Mouse (Mus musculus): Measurements from ENCODE around the gene Xbp1. TPM values are rescaled to one million over a fixed set of nuclear protein-coding genes. Genes with fewer than 3 reads are reported as not detected.
"Not testable (repeated sequence)": the region's sequence is repeated elsewhere in the genome, so short reads cannot be mapped to it uniquely, and the experiment has no call there.

Gene Xbp1
- polyA plus RNA-seq, 1 experiment from 2014 or later = 116 TPM

GRCm38 (mm10) chr11:5544709-5545108 lies 24.2 kb downstream of the Xbp1 start:
- H3K4me1 ChIP-seq (ENCODE audit: control insufficient read depth, low read depth, low read length) = peaks cover 16% of the 10 kb centered on the region
- H3K9ac ChIP-seq (ENCODE audit: low read depth, low read length); H3K4me2 ChIP-seq (ENCODE audit: low read depth, low read length); H3K27me3 ChIP-seq (ENCODE audit: control insufficient read depth, insufficient read depth, low read depth, low read length); H3K27ac ChIP-seq (ENCODE audit: low read length); H3K36me3 ChIP-seq (ENCODE audit: control insufficient read depth, insufficient read depth); H3K4me3 ChIP-seq (ENCODE audit: low read depth, low read length); H3K9me3 ChIP-seq (replicated peaks; ENCODE audit: control insufficient read depth, low read length); ATAC-seq (ENCODE audit: low read depth): not testable (repeated sequence)
- WGBS (ENCODE audit: insufficient replicate concordance) = 67% methylated on average over 1 of the region's 1 CpGs

- ATAC-seq (ENCODE audit: low read depth) = no peak
- Histone ChIP-seq H3K9ac (ENCODE audit: low read depth, low read length) (no peak overlapping the region), H3K36me3 (ENCODE audit: control insufficient read depth, insufficient read depth) (no peaks in the 10 kb centered on the region), H3K4me3 (ENCODE audit: low read depth, low read length) (no peak overlapping the region), H3K4me1 (ENCODE audit: control insufficient read depth, low read depth, low read length) (peaks cover 13% of the 10 kb centered on the region), H3K27ac (ENCODE audit: low read length) (no peak overlapping the region), H3K9me3 (replicated peaks; ENCODE audit: control insufficient read depth, low read length) (no peaks in the 10 kb centered on the region), H3K4me2 (ENCODE audit: low read depth, low read length) (no peak overlapping the region), H3K27me3 (ENCODE audit: control insufficient read depth, insufficient read depth, low read depth, low read length) (no peaks in the 10 kb centered on the region)
- 55% methylated on average over 4 of the region's 4 CpGs for WGBS (ENCODE audit: insufficient replicate concordance)
Observed at GRCm38 (mm10) chr11:5545457-5545856, 25.0 kb downstream of the Xbp1 start.

- no peaks in the 10 kb centered on the region for H3K36me3 ChIP-seq (ENCODE audit: control insufficient read depth, insufficient read depth)
- H3K4me1 ChIP-seq (ENCODE audit: control insufficient read depth, low read depth, low read length) = peaks cover 7% of the 10 kb centered on the region
- no peaks in the 10 kb centered on the region for H3K27me3 ChIP-seq (ENCODE audit: control insufficient read depth, insufficient read depth, low read depth, low read length)
- no peaks in the 10 kb centered on the region for H3K9me3 ChIP-seq (replicated peaks; ENCODE audit: control insufficient read depth, low read length)
- no peak overlapping the region for H3K4me3 ChIP-seq (ENCODE audit: low read depth, low read length)
- H3K27ac ChIP-seq (ENCODE audit: low read length) = no peak overlapping the region
- H3K4me2 ChIP-seq (ENCODE audit: low read depth, low read length) = no peak overlapping the region
- no peak for ATAC-seq (ENCODE audit: low read depth)
- H3K9ac ChIP-seq (ENCODE audit: low read depth, low read length) = no peak overlapping the region
- 49% methylated on average over 3 of the region's 3 CpGs for WGBS (ENCODE audit: insufficient replicate concordance)
Observed at GRCm38 (mm10) chr11:5546693-5547092, 26.2 kb downstream of the Xbp1 start.

GRCm38 (mm10) chr11:5551430-5551829 lies 31.0 kb downstream of the Xbp1 start:
- H3K27me3 ChIP-seq (ENCODE audit: control insufficient read depth, insufficient read depth, low read depth, low read length) = no peaks in the 10 kb centered on the region
- H3K4me1 ChIP-seq (ENCODE audit: control insufficient read depth, low read depth, low read length) = no peaks in the 10 kb centered on the region
- H3K36me3 ChIP-seq (ENCODE audit: control insufficient read depth, insufficient read depth) = no peaks in the 10 kb centered on the region
- ATAC-seq (ENCODE audit: low read depth) = no peak
- H3K4me3 ChIP-seq (ENCODE audit: low read depth, low read length) = no peak overlapping the region
- H3K4me2 ChIP-seq (ENCODE audit: low read depth, low read length) = no peak overlapping the region
- no peak overlapping the region for H3K9ac ChIP-seq (ENCODE audit: low read depth, low read length)
- H3K9me3 ChIP-seq (replicated peaks; ENCODE audit: control insufficient read depth, low read length) = no peaks in the 10 kb centered on the region
- H3K27ac ChIP-seq (ENCODE audit: low read length) = no peak overlapping the region
- 76% methylated on average over 5 of the region's 5 CpGs for WGBS (ENCODE audit: insufficient replicate concordance)

GRCm38 (mm10) chr11:5551931-5552330 lies 31.5 kb downstream of the Xbp1 start:
- Histone ChIP-seq H3K27me3 (ENCODE audit: control insufficient read depth, insufficient read depth, low read depth, low read length) (no peaks in the 10 kb centered on the region), H3K9ac (ENCODE audit: low read depth, low read length) (no peak overlapping the region), H3K4me1 (ENCODE audit: control insufficient read depth, low read depth, low read length) (no peaks in the 10 kb centered on the region), H3K9me3 (replicated peaks; ENCODE audit: control insufficient read depth, low read length) (no peaks in the 10 kb centered on the region), H3K4me3 (ENCODE audit: low read depth, low read length) (no peak overlapping the region), H3K36me3 (ENCODE audit: control insufficient read depth, insufficient read depth) (no peaks in the 10 kb centered on the region), H3K4me2 (ENCODE audit: low read depth, low read length) (no peak overlapping the region), H3K27ac (ENCODE audit: low read length) (no peak overlapping the region)
- no peak for ATAC-seq (ENCODE audit: low read depth)
- WGBS (ENCODE audit: insufficient replicate concordance) = 58% methylated on average over 1 of the region's 1 CpGs

GRCm38 (mm10) chr11:5560273-5560672 lies 39.8 kb downstream of the Xbp1 start:
- no peak for ATAC-seq (ENCODE audit: low read depth)
- 58% methylated on average over 3 of the region's 3 CpGs for WGBS (ENCODE audit: insufficient replicate concordance)
- no peak overlapping the region for H3K9ac ChIP-seq (ENCODE audit: low read depth, low read length)
- H3K27ac ChIP-seq (ENCODE audit: low read length) = no peak overlapping the region
- H3K4me3 ChIP-seq (ENCODE audit: low read depth, low read length) = no peak overlapping the region
- H3K4me1 ChIP-seq (ENCODE audit: control insufficient read depth, low read depth, low read length) = peaks cover 4% of the 10 kb centered on the region
- no peaks in the 10 kb centered on the region for H3K27me3 ChIP-seq (ENCODE audit: control insufficient read depth, insufficient read depth, low read depth, low read length)
- no peaks in the 10 kb centered on the region for H3K36me3 ChIP-seq (ENCODE audit: control insufficient read depth, insufficient read depth)
- no peak overlapping the region for H3K4me2 ChIP-seq (ENCODE audit: low read depth, low read length)
- H3K9me3 ChIP-seq (replicated peaks; ENCODE audit: control insufficient read depth, low read length) = no peaks in the 10 kb centered on the region

- peaks cover 4% of the 10 kb centered on the region for H3K4me1 ChIP-seq (ENCODE audit: control insufficient read depth, low read depth, low read length)
- 34% methylated on average over 9 of the region's 9 CpGs for WGBS (ENCODE audit: insufficient replicate concordance)
- no peaks in the 10 kb centered on the region for H3K9me3 ChIP-seq (replicated peaks; ENCODE audit: control insufficient read depth, low read length)
- no peak overlapping the region for H3K27ac ChIP-seq (ENCODE audit: low read length)
- H3K27me3 ChIP-seq (ENCODE audit: control insufficient read depth, insufficient read depth, low read depth, low read length) = no peaks in the 10 kb centered on the region
- ATAC-seq (ENCODE audit: low read depth) = no peak
- H3K9ac ChIP-seq (ENCODE audit: low read depth, low read length) = no peak overlapping the region
- H3K4me3 ChIP-seq (ENCODE audit: low read depth, low read length) = no peak overlapping the region
- H3K36me3 ChIP-seq (ENCODE audit: control insufficient read depth, insufficient read depth) = no peaks in the 10 kb centered on the region
- no peak overlapping the region for H3K4me2 ChIP-seq (ENCODE audit: low read depth, low read length)
Observed at GRCm38 (mm10) chr11:5562625-5563268, 42.3 kb downstream of the Xbp1 start.

GRCm38 (mm10) chr11:5563898-5564297 lies 43.4 kb downstream of the Xbp1 start:
- Histone ChIP-seq H3K4me1 (ENCODE audit: control insufficient read depth, low read depth, low read length) (peaks cover 4% of the 10 kb centered on the region), H3K9ac (ENCODE audit: low read depth, low read length) (no peak overlapping the region), H3K27me3 (ENCODE audit: control insufficient read depth, insufficient read depth, low read depth, low read length) (no peaks in the 10 kb centered on the region), H3K4me3 (ENCODE audit: low read depth, low read length) (no peak overlapping the region), H3K36me3 (ENCODE audit: control insufficient read depth, insufficient read depth) (no peaks in the 10 kb centered on the region), H3K4me2 (ENCODE audit: low read depth, low read length) (no peak overlapping the region), H3K27ac (ENCODE audit: low read length) (no peak overlapping the region), H3K9me3 (replicated peaks; ENCODE audit: control insufficient read depth, low read length) (no peaks in the 10 kb centered on the region)
- 65% methylated on average over 6 of the region's 6 CpGs for WGBS (ENCODE audit: insufficient replicate concordance)
- no peak for ATAC-seq (ENCODE audit: low read depth)

GRCm38 (mm10) chr11:5565596-5565995 lies 45.1 kb downstream of the Xbp1 start:
- H3K4me1 ChIP-seq (ENCODE audit: control insufficient read depth, low read depth, low read length) = peaks cover 4% of the 10 kb centered on the region
- ATAC-seq (ENCODE audit: low read depth) = no peak
- no peak overlapping the region for H3K9ac ChIP-seq (ENCODE audit: low read depth, low read length)
- H3K4me3 ChIP-seq (ENCODE audit: low read depth, low read length) = no peak overlapping the region
- H3K9me3 ChIP-seq (replicated peaks; ENCODE audit: control insufficient read depth, low read length) = no peaks in the 10 kb centered on the region
- H3K27me3 ChIP-seq (ENCODE audit: control insufficient read depth, insufficient read depth, low read depth, low read length) = no peaks in the 10 kb centered on the region
- no peak overlapping the region for H3K4me2 ChIP-seq (ENCODE audit: low read depth, low read length)
- no peak overlapping the region for H3K27ac ChIP-seq (ENCODE audit: low read length)
- 70% methylated on average over 3 of the region's 3 CpGs for WGBS (ENCODE audit: insufficient replicate concordance)
- H3K36me3 ChIP-seq (ENCODE audit: control insufficient read depth, insufficient read depth) = no peaks in the 10 kb centered on the region

All from liver, embryonic 16.5 days (tissue).